Mouse (Mus musculus): Measurements from ENCODE around the gene Rab26. TPM values are rescaled to one million over a fixed set of nuclear protein-coding genes. Genes with fewer than 3 reads are reported as not detected.

Gene Rab26
- total RNA-seq, 2 experiments from 2014 or later = not detected

- ATAC-seq (replicated peaks; ENCODE audit: poor library complexity, severe bottlenecking) = no peak
Measured at GRCm38 (mm10) chr17:24481027-24481815, 52.8 kb downstream of the Rab26 start.

DNA sequence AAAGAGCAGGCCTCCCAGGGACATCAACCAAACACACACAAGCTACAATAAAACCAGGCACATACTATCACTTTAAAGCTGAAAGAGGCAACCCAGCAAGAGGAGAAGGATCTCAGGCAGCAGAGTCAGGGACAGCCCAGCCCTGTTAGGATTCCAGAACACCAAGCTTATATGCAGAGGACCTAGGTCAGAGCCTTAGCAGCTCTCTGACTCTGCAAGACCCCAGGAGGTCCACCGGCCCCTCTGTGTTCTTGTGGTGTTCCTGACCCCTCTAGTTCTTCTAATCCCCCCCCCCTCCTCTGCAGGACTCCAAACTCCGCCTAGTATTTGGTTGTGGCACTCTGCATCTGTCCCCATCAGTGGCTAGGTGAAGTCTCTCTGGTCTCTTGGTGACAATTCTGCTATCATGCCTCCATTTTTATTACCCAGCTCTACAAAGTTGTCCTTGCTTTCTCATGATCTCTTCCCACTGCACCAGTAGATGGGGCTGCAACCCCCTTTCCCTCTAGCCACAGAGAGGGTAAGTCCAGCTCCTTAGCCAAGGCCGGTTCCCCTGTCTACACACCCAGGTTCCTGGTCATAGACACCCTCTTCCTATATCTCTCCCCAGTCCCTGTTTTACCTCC, 53.7 kb downstream of the Rab26 start:
- ATAC-seq (replicated peaks; ENCODE audit: poor library complexity, severe bottlenecking) = peak; percentile 39

- ATAC-seq (replicated peaks; ENCODE audit: poor library complexity, severe bottlenecking) = no peak
Measured at GRCm38 (mm10) chr17:24479431-24479830, 54.6 kb downstream of the Rab26 start.

- peak; percentile 83 for ATAC-seq (replicated peaks; ENCODE audit: poor library complexity, severe bottlenecking)
Measured at GRCm38 (mm10) chr17:24478663-24479380, 55.2 kb downstream of the Rab26 start, which contains the start of gene Mlst8. TSS of gene Mlst8 (minus strand) at chr17:24479078.

DNA sequence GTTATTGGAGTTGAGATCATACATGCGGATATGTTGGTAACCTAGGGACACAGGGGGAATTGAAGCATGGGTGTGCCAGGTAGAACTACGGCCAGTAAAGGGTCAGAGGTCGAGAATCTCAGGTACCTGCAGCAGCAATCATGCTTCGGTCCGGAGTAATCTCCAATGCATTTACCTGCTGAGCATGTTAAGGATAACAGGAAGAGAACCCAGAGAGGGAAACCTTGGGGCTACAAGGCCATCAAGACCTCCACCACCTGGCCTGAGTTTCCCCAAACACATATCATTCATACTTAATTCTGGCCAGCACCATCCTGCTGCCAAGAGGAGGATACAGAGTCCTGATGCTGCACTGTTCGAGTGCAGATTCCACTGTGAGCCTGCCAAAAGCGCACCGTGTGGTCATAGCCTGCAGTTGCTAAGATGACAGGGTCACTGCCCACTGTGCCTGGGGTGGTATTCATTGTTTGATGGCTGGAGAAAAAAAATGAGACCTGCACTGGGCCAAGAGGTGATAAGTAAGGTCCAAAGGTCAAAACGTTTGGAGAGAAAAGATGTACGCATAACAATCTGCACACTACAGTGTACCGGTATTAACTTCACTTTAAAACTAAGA, 55.9 kb downstream of the Rab26 start:
- ATAC-seq (replicated peaks; ENCODE audit: poor library complexity, severe bottlenecking) = no peak

Other genes with a start within 250 kb of the Rab26 start
- gene Abca17, start 183.1 kb downstream of the Rab26 start, total RNA-seq (2014; fragmentation: Nextera tagmentation) = not detected in 2 replicates
- not detected in 2 replicates for gene Abca17, start 183.1 kb downstream of the Rab26 start, total RNA-seq (2017)
- gene Abca3, start 182.3 kb downstream of the Rab26 start, total RNA-seq (2014; fragmentation: Nextera tagmentation) = 21.8 and 26.5 TPM in 2 replicates
- 9.4 and 10.0 TPM in 2 replicates for gene Abca3, start 182.3 kb downstream of the Rab26 start, total RNA-seq (2017)
- gene Rnps1, start 119.6 kb downstream of the Rab26 start, total RNA-seq (2014; fragmentation: Nextera tagmentation) = 243 and 246 TPM in 2 replicates
- gene Rnps1, start 119.6 kb downstream of the Rab26 start, total RNA-seq (2017) = 179 and 181 TPM in 2 replicates
- 59.1 and 62.1 TPM in 2 replicates for gene Eci1, start 107.6 kb downstream of the Rab26 start, total RNA-seq (2014; fragmentation: Nextera tagmentation)
- 36.6 and 39.9 TPM in 2 replicates for gene Eci1, start 107.6 kb downstream of the Rab26 start, total RNA-seq (2017)
- gene Dnase1l2, start 91.1 kb downstream of the Rab26 start, total RNA-seq (2014; fragmentation: Nextera tagmentation) = 2.3 and 2.8 TPM in 2 replicates
- 0.72 and 1.3 TPM in 2 replicates for gene Dnase1l2, start 91.1 kb downstream of the Rab26 start, total RNA-seq (2017)
- 20.6 and 45.1 TPM in 2 replicates for gene E4f1, start 63.9 kb downstream of the Rab26 start, total RNA-seq (2014; fragmentation: Nextera tagmentation)
- 9.5 and 21.7 TPM in 2 replicates for gene E4f1, start 63.9 kb downstream of the Rab26 start, total RNA-seq (2017)
- 22.9 and 25.4 TPM in 2 replicates for gene Pgp, start 63.8 kb downstream of the Rab26 start, total RNA-seq (2014; fragmentation: Nextera tagmentation)
- gene Pgp, start 63.8 kb downstream of the Rab26 start, total RNA-seq (2017) = 11.6 and 15.2 TPM in 2 replicates
- gene Bricd5, start 60.3 kb downstream of the Rab26 start, total RNA-seq (2014; fragmentation: Nextera tagmentation) = 2.2 TPM in 1 of 2 replicates, not detected in the other
- gene Bricd5, start 60.3 kb downstream of the Rab26 start, total RNA-seq (2017) = 0.22 TPM in 1 of 2 replicates, not detected in the other
- 21.2 and 21.6 TPM in 2 replicates for gene Mlst8, start 55.1 kb downstream of the Rab26 start, total RNA-seq (2014; fragmentation: Nextera tagmentation)
- 21.8 and 27.8 TPM in 2 replicates for gene Mlst8, start 55.1 kb downstream of the Rab26 start, total RNA-seq (2017)
- not detected in 2 replicates for gene Caskin1, start 45.6 kb downstream of the Rab26 start, total RNA-seq (2014; fragmentation: Nextera tagmentation)
- gene Caskin1, start 45.6 kb downstream of the Rab26 start, total RNA-seq (2017) = not detected in 2 replicates
- gene Traf7, start 6.3 kb downstream of the Rab26 start, total RNA-seq (2014; fragmentation: Nextera tagmentation) = 83.9 and 102 TPM in 2 replicates
- 61.5 and 104 TPM in 2 replicates for gene Traf7, start 6.3 kb downstream of the Rab26 start, total RNA-seq (2017)
- 18.9 and 19.0 TPM in 2 replicates for gene Pkd1, start 15.6 kb upstream of the Rab26 start, total RNA-seq (2014; fragmentation: Nextera tagmentation)
- 5.9 and 9.1 TPM in 2 replicates for gene Pkd1, start 15.6 kb upstream of the Rab26 start, total RNA-seq (2017)
- gene Tsc2, start 98.4 kb upstream of the Rab26 start, total RNA-seq (2014; fragmentation: Nextera tagmentation) = 61.9 and 83.7 TPM in 2 replicates
- 25.1 and 41.3 TPM in 2 replicates for gene Tsc2, start 98.4 kb upstream of the Rab26 start, total RNA-seq (2017)
- 7.1 and 15.7 TPM in 2 replicates for gene Nthl1, start 98.5 kb upstream of the Rab26 start, total RNA-seq (2014; fragmentation: Nextera tagmentation)
- 11.8 and 13.7 TPM in 2 replicates for gene Nthl1, start 98.5 kb upstream of the Rab26 start, total RNA-seq (2017)
- 0.45 and 1.0 TPM in 2 replicates for gene Slc9a3r2, start 116.1 kb upstream of the Rab26 start, total RNA-seq (2014; fragmentation: Nextera tagmentation)
- gene Slc9a3r2, start 116.1 kb upstream of the Rab26 start, total RNA-seq (2017) = 1.8 and 3.0 TPM in 2 replicates
- gene Npw, start 124.2 kb upstream of the Rab26 start, total RNA-seq (2014; fragmentation: Nextera tagmentation) = not detected in 2 replicates
- 0.82 TPM in 1 of 2 replicates, not detected in the other for gene Npw, start 124.2 kb upstream of the Rab26 start, total RNA-seq (2017)
- 18.2 and 40.4 TPM in 2 replicates for gene Zfp598, start 135.5 kb upstream of the Rab26 start, total RNA-seq (2014; fragmentation: Nextera tagmentation)
- gene Zfp598, start 135.5 kb upstream of the Rab26 start, total RNA-seq (2017) = 16.1 and 17.8 TPM in 2 replicates
- not detected in 2 replicates for gene Syngr3, start 155.7 kb upstream of the Rab26 start, total RNA-seq (2014; fragmentation: Nextera tagmentation)
- not detected in 2 replicates for gene Syngr3, start 155.7 kb upstream of the Rab26 start, total RNA-seq (2017)
- gene Gfer, start 161.9 kb upstream of the Rab26 start, total RNA-seq (2014; fragmentation: Nextera tagmentation) = 28.9 and 33.2 TPM in 2 replicates
- 45.1 and 64.0 TPM in 2 replicates for gene Gfer, start 161.9 kb upstream of the Rab26 start, total RNA-seq (2017)
- gene Noxo1, start 162.0 kb upstream of the Rab26 start, total RNA-seq (2014; fragmentation: Nextera tagmentation) = 1.4 TPM in 1 of 2 replicates, not detected in the other
- gene Noxo1, start 162.0 kb upstream of the Rab26 start, total RNA-seq (2017) = 0.60 and 2.1 TPM in 2 replicates
- 39.5 and 44.5 TPM in 2 replicates for gene Tbl3, start 173.4 kb upstream of the Rab26 start, total RNA-seq (2014; fragmentation: Nextera tagmentation)
- gene Tbl3, start 173.4 kb upstream of the Rab26 start, total RNA-seq (2017) = 44.1 and 54.9 TPM in 2 replicates
- gene Rnf151, start 183.9 kb upstream of the Rab26 start, total RNA-seq (2014; fragmentation: Nextera tagmentation) = 1.2 TPM in 1 of 2 replicates, not detected in the other
- not detected in 2 replicates for gene Rnf151, start 183.9 kb upstream of the Rab26 start, total RNA-seq (2017)
- gene Rps2, start 183.9 kb upstream of the Rab26 start, total RNA-seq (2014; fragmentation: Nextera tagmentation) = 4,639 and 4,919 TPM in 2 replicates
- 1,990 and 2,495 TPM in 2 replicates for gene Rps2, start 183.9 kb upstream of the Rab26 start, total RNA-seq (2017)
- 247 and 248 TPM in 2 replicates for gene Ndufb10, start 190.3 kb upstream of the Rab26 start, total RNA-seq (2014; fragmentation: Nextera tagmentation)
- 237 and 286 TPM in 2 replicates for gene Ndufb10, start 190.3 kb upstream of the Rab26 start, total RNA-seq (2017)
- gene Rpl3l, start 193.6 kb upstream of the Rab26 start, total RNA-seq (2014; fragmentation: Nextera tagmentation) = 0.73 TPM in 1 of 2 replicates, not detected in the other
- gene Rpl3l, start 193.6 kb upstream of the Rab26 start, total RNA-seq (2017) = 0.52 TPM in 1 of 2 replicates, not detected in the other
- gene Msrb1, start 202.4 kb upstream of the Rab26 start, total RNA-seq (2014; fragmentation: Nextera tagmentation) = 255 and 331 TPM in 2 replicates
- 160 and 195 TPM in 2 replicates for gene Msrb1, start 202.4 kb upstream of the Rab26 start, total RNA-seq (2017)
- gene Hs3st6, start 218.8 kb upstream of the Rab26 start, total RNA-seq (2014; fragmentation: Nextera tagmentation) = not detected in 2 replicates
- gene Hs3st6, start 218.8 kb upstream of the Rab26 start, total RNA-seq (2017) = not detected in 2 replicates

Data from granulocyte monocyte progenitor cell, adult 5-6 weeks (primary cell).